Mouse (Mus musculus): Measurements from ENCODE around the gene Kank1. TPM values are rescaled to one million over a fixed set of nuclear protein-coding genes. Genes with fewer than 3 reads are reported as not detected.

Gene Kank1
- polyA plus RNA-seq, 1 experiment from 2014 or later = 2.4 TPM

DNA sequence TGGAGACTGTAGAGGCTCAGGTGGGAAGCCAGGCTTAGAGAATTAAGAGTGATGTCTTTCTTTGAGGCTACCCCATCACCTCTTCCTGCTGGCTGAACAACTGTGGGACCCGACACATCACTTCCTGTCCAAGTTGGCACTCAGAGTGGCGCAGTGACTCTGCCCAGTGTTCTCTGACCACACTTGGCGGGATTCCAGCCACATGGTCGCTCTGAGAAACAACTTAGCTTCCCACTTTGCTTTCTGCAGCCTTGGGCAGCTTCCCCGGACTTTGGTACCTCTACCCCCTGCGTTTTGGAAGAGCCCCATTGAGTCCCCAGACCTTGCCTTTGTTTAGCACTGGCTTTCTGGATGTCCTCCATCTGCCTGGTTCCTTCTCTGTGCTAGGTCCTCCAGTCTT is 31.8 kb downstream of the Kank1 start:
- H3K4me1 ChIP-seq (ENCODE audit: control insufficient read depth, insufficient read depth, low read length) = peaks cover 2% of the 10 kb centered on the region; the same call in 1 of the 2 replicates
- no peaks in the 10 kb centered on the region for H3K27me3 ChIP-seq (replicated peaks; ENCODE audit: control insufficient read depth, insufficient read depth, low read length)
- H3K9me3 ChIP-seq (replicated peaks; ENCODE audit: control insufficient read depth, low read length) = no peaks in the 10 kb centered on the region
- no peak overlapping the region for H3K4me3 ChIP-seq (ENCODE audit: low read depth, low read length)
- 82% methylated on average over 6 of the region's 6 CpGs for WGBS
- no peak overlapping the region for H3K4me2 ChIP-seq (ENCODE audit: low read length)
- H3K27ac ChIP-seq (ENCODE audit: low read depth, low read length) = no peak overlapping the region
- ATAC-seq (no peak), DNase-seq (ENCODE audit: low spot score) (no peak)
- no peaks in the 10 kb centered on the region for H3K36me3 ChIP-seq (ENCODE audit: control insufficient read depth, insufficient read depth, low read length)
- no peak overlapping the region for H3K9ac ChIP-seq (ENCODE audit: low read length)

DNA sequence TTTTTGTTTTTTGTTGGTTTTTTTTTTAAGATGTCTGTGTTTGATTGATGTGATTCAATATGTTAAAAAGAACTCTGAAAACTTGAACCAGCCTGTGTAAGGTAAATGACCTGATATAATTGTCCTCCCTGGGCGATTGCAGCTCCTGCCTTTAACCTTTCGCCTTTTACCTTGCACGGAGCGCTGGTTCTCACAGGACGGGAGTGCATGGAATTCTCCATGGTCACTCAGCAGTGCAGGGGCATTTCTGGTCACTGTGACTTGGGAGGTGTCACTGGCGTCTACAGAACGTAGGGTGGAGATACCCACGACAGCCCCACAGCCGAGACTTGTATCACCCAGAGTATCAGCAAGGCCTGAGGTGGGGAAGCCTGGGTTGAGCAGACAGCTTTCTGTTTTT is 34.8 kb downstream of the Kank1 start:
- Histone ChIP-seq H3K9ac (ENCODE audit: low read length) (no peak overlapping the region), H3K4me3 (ENCODE audit: low read depth, low read length) (no peak overlapping the region), H3K9me3 (replicated peaks; ENCODE audit: control insufficient read depth, low read length) (no peaks in the 10 kb centered on the region), H3K27me3 (replicated peaks; ENCODE audit: control insufficient read depth, insufficient read depth, low read length) (no peaks in the 10 kb centered on the region), H3K36me3 (ENCODE audit: control insufficient read depth, insufficient read depth, low read length) (no peaks in the 10 kb centered on the region), H3K4me2 (ENCODE audit: low read length) (no peak overlapping the region), H3K27ac (ENCODE audit: low read depth, low read length) (no peak overlapping the region), H3K4me1 (ENCODE audit: control insufficient read depth, insufficient read depth, low read length) (peaks cover 2% of the 10 kb centered on the region; the same call in 1 of the 2 replicates)
- WGBS = 67% methylated on average over 9 of the region's 9 CpGs
- no peak for ATAC-seq
- no peak for DNase-seq (ENCODE audit: low spot score)

DNA sequence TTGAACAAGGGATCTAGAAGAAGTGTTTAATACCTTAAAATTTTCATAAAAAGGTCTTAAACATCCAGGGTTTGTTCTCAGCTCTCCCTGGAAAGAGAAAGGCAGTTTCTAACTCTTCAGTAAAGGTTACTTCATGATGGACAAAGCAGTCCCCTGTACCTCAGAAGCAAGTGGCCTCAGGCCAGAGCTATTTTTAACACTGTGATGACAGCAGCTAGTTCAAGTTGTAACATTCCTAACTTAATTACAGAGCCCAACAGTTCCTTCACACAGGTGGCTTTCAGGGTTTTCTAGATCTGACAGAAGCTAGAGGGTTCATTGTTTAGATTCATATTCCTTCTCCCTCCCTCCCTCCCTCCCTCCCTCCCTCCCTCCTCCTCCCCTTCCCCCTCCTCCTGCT is 36.4 kb downstream of the Kank1 start:
- H3K36me3 ChIP-seq (ENCODE audit: control insufficient read depth, insufficient read depth, low read length) = no peaks in the 10 kb centered on the region
- H3K27me3 ChIP-seq (replicated peaks; ENCODE audit: control insufficient read depth, insufficient read depth, low read length) = no peaks in the 10 kb centered on the region
- DNase-seq (ENCODE audit: low spot score) = no peak
- no peak overlapping the region for H3K4me2 ChIP-seq (ENCODE audit: low read length)
- H3K9me3 ChIP-seq (replicated peaks; ENCODE audit: control insufficient read depth, low read length) = no peaks in the 10 kb centered on the region
- no peak for ATAC-seq
- no peak overlapping the region for H3K4me3 ChIP-seq (ENCODE audit: low read depth, low read length)
- H3K27ac ChIP-seq (ENCODE audit: low read depth, low read length) = no peak overlapping the region
- H3K9ac ChIP-seq (ENCODE audit: low read length) = no peak overlapping the region
- H3K4me1 ChIP-seq (ENCODE audit: control insufficient read depth, insufficient read depth, low read length) = 0 out of 2 replicates have a peak, but pooled peaks cover 4% of the 10 kb centered on the region

DNA sequence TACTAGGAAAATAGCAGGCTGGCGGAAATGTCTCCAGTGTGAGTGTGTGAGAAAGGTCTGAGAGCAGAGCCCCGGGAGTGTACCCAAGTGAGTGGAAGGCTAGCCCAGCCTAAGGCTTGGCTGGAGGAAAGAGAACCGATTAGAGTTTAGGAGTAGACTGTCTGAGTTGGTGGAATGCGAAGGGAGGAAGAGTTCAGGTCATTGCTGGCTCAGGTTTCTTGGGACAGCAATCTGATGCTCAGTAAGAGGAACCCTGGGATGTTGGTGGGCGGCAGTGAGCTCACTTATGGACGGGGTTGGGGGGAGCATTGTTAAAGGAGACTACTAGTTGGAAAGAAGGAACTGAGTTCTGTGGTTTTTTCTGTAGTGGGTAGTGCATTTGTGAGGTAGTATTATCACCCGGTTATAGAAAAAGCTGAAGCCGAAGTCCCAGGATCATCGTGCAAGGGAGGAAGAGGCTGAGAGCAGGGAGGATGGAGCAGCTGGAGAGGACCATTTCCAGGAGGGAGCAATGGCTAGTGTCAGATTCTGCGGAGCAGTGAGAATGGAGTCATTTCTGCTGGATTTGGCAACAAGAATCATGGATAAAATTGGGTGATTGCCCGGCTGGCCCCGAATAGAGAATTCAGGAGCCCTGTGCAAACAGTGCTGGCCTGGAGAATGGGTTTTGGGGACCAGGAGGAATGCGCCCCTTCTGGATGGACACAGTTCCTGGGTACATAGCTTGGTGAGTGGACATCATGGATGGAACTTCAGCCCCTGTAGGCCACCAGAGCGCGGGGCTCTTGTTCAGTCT is 40.0 kb downstream of the Kank1 start:
- Histone ChIP-seq H3K9ac (ENCODE audit: low read length) (no peak overlapping the region), H3K36me3 (ENCODE audit: control insufficient read depth, insufficient read depth, low read length) (no peaks in the 10 kb centered on the region), H3K4me3 (ENCODE audit: low read depth, low read length) (no peak overlapping the region), H3K4me1 (ENCODE audit: control insufficient read depth, insufficient read depth, low read length) (0 out of 2 replicates have a peak, but pooled peaks cover 4% of the 10 kb centered on the region), H3K27me3 (replicated peaks; ENCODE audit: control insufficient read depth, insufficient read depth, low read length) (no peaks in the 10 kb centered on the region), H3K27ac (ENCODE audit: low read depth, low read length) (no peak overlapping the region), H3K9me3 (replicated peaks; ENCODE audit: control insufficient read depth, low read length) (no peaks in the 10 kb centered on the region), H3K4me2 (ENCODE audit: low read length) (no peak overlapping the region)
- no peak for DNase-seq (ENCODE audit: low spot score)
- no peak for ATAC-seq
- WGBS = 94% methylated on average over 15 of the region's 15 CpGs

DNA sequence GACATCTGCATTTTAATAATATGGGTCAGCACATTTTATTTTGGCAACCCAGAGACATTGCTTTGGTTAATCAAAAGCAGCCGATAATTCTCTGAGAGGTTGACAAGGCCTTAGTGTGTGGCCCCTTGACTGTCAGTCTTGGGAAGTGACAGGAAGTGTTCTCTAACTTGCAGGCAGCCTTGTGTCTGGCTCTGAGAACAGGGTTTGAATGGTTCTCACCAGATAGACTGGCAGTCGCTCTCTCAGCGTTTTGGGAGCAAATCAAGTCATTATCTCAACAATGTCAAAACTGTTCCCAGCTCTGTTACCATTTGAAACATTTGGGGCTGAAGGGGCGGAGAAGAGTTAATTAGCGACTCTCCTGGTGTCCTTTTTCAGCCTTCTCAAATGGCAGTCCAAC is 41.0 kb downstream of the Kank1 start:
- 22% methylated on average over 5 of the region's 5 CpGs for WGBS
- DNase-seq (ENCODE audit: low spot score) = peak; percentile 73
- Histone ChIP-seq H3K9ac (ENCODE audit: low read length) (no peak overlapping the region), H3K27ac (ENCODE audit: low read depth, low read length) (no peak overlapping the region), H3K36me3 (ENCODE audit: control insufficient read depth, insufficient read depth, low read length) (no peaks in the 10 kb centered on the region), H3K4me2 (ENCODE audit: low read length) (no peak overlapping the region), H3K4me1 (ENCODE audit: control insufficient read depth, insufficient read depth, low read length) (0 out of 2 replicates have a peak, but pooled peaks cover 4% of the 10 kb centered on the region), H3K9me3 (replicated peaks; ENCODE audit: control insufficient read depth, low read length) (no peaks in the 10 kb centered on the region), H3K27me3 (replicated peaks; ENCODE audit: control insufficient read depth, insufficient read depth, low read length) (no peaks in the 10 kb centered on the region), H3K4me3 (ENCODE audit: low read depth, low read length) (no peak overlapping the region)
- ATAC-seq = peak; percentile 50; the same call in 1 of the 2 replicates

DNA sequence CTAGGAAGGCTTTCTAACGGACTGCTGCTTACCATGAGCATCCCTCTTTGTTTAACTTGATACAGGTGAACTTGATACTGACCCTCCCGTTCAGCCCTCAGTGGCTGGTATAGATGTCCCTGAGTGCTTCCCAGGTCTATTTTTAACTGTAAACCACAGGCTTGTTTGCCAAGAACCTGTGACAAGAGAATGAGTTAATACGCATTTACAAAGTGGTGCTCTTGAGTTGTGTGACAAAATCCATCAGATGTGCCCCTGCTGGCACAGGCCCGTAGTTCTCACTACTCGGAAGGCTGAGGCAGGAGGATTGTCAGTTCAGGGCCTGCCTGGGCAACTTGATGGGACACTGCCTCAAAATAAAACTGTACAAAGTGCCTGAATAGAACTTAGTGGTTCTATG is 42.8 kb downstream of the Kank1 start:
- no peaks in the 10 kb centered on the region for H3K36me3 ChIP-seq (ENCODE audit: control insufficient read depth, insufficient read depth, low read length)
- DNase-seq (ENCODE audit: low spot score) (no peak), ATAC-seq (no peak)
- H3K4me1 ChIP-seq (ENCODE audit: control insufficient read depth, insufficient read depth, low read length) = 0 out of 2 replicates have a peak, but pooled peaks cover 4% of the 10 kb centered on the region
- no peak overlapping the region for H3K4me2 ChIP-seq (ENCODE audit: low read length)
- H3K4me3 ChIP-seq (ENCODE audit: low read depth, low read length) = no peak overlapping the region
- no peaks in the 10 kb centered on the region for H3K9me3 ChIP-seq (replicated peaks; ENCODE audit: control insufficient read depth, low read length)
- WGBS = 84% methylated on average over 5 of the region's 5 CpGs
- no peak overlapping the region for H3K27ac ChIP-seq (ENCODE audit: low read depth, low read length)
- no peaks in the 10 kb centered on the region for H3K27me3 ChIP-seq (replicated peaks; ENCODE audit: control insufficient read depth, insufficient read depth, low read length)
- no peak overlapping the region for H3K9ac ChIP-seq (ENCODE audit: low read length)

DNA sequence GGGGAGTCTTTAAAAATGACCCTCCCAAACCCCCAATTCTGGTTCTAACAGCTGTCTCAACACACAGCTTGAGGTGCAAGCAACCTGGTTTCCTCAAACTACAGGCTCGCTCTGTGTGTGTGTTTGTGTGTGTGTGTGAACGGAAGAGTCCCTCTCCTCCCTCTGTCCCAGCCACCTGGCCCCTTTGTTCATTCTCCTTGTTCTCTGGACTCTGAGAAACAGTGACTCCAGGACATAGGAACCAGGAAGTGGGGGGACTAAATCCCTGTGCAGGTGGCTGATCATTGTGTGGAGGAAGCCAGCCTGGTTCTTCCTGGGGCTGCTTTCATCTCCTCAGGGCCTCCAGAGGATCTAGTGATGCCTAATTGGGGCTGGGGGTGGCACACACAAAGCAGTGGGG is 46.9 kb downstream of the Kank1 start:
- no peak overlapping the region for H3K9ac ChIP-seq (ENCODE audit: low read length)
- 56% methylated on average over 2 of the region's 2 CpGs for WGBS
- no peak overlapping the region for H3K4me3 ChIP-seq (ENCODE audit: low read depth, low read length)
- no peaks in the 10 kb centered on the region for H3K27me3 ChIP-seq (replicated peaks; ENCODE audit: control insufficient read depth, insufficient read depth, low read length)
- H3K4me2 ChIP-seq (ENCODE audit: low read length) = no peak overlapping the region
- no peaks in the 10 kb centered on the region for H3K9me3 ChIP-seq (replicated peaks; ENCODE audit: control insufficient read depth, low read length)
- H3K4me1 ChIP-seq (ENCODE audit: control insufficient read depth, insufficient read depth, low read length) = peaks cover 7% of the 10 kb centered on the region; the same call in 1 of the 2 replicates
- H3K36me3 ChIP-seq (ENCODE audit: control insufficient read depth, insufficient read depth, low read length) = no peaks in the 10 kb centered on the region
- H3K27ac ChIP-seq (ENCODE audit: low read depth, low read length) = no peak overlapping the region
- ATAC-seq (no peak), DNase-seq (ENCODE audit: low spot score) (no peak)

DNA sequence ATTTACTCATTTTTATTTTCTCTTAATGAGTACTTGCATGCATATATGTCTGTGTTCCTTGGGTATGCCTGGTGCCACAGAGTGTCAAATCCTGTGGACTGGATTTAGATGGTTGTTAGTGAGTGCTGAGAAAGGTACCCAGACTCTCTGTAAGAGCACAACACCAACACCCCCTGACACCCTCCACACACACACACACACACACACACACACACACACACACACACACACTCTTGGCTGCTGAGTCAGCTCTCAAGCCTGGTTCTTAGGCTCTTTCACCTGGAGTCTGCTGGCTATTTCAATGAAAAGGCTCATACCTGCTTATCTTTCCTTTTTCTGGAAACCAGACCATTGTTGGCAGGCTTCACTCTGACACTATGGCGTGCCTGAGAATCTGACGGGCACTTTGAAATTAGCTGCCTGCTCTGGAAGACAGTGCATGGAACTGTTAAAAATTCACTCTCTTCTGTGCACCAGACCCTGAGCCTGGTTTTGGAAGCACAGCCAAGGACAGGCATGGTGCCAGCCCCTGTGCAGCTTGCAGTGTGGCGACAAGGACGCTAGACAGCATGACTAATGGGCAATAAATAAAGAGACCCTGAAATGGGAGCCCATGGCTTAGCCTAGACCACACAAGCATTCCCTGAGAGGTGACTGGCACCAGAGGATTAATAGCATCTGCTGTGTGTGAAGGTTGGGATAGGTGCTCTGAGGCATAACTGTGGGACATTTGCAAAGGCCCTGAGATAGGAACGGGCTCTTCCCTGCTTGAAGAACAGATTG is 49.2 kb downstream of the Kank1 start:
- Histone ChIP-seq H3K4me2 (ENCODE audit: low read length) (no peak overlapping the region), H3K4me1 (ENCODE audit: control insufficient read depth, insufficient read depth, low read length) (peaks cover 7% of the 10 kb centered on the region; the same call in 1 of the 2 replicates), H3K9ac (ENCODE audit: low read length) (no peak overlapping the region), H3K4me3 (ENCODE audit: low read depth, low read length) (no peak overlapping the region), H3K27me3 (replicated peaks; ENCODE audit: control insufficient read depth, insufficient read depth, low read length) (no peaks in the 10 kb centered on the region), H3K36me3 (ENCODE audit: control insufficient read depth, insufficient read depth, low read length) (no peaks in the 10 kb centered on the region), H3K27ac (ENCODE audit: low read depth, low read length) (peak overlapping the region; percentile 44; the same call in 1 of the 2 replicates), H3K9me3 (replicated peaks; ENCODE audit: control insufficient read depth, low read length) (no peaks in the 10 kb centered on the region)
- DNase-seq (ENCODE audit: low spot score) = peak; percentile 94
- WGBS = 26% methylated on average over 5 of the region's 5 CpGs
- peak; percentile 99 for ATAC-seq
